Mouse (Mus musculus) c-Kit-positive CD71-positive TER-119-negative erythroid progenitor cells, embryonic 14.5 days (primary cell): ENCODE data around the gene Vmn1r155.
"Not testable (repeated sequence)": the region's sequence is repeated elsewhere in the genome, so short reads cannot be mapped to it uniquely, and the experiment has no call there.

ENCODE experiments used
- DNase-seq: peaks from one replicate; pipeline ENCODE4 v3.0.0-alpha.2; 2013; ENCODE audit warnings: low read depth

The Vmn1r155 gene

DNA sequence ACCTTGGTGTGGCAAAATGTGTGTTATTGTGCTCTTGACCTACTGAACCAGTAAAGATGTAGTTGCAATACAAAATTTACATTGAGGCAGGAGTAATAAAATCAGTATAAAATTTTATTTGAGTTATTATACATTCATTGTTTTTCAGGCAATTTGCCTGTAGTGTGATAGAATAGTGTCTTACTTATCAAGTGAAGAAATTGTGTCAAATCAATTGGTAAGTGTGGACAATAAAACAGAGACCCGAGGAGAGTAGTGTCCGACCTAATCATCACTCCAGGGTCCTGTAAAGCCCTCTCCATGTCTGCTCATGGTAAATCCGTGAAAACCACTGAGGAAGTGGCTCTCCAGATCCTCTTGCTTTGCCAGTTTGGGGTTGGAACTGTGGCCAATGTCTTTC, at the start of gene Vmn1r155:
TSS of gene Vmn1r155 (plus strand) at position 301 of the 400 bp plus-strand sequence.
- DNase-seq = not testable (repeated sequence)

DNA sequence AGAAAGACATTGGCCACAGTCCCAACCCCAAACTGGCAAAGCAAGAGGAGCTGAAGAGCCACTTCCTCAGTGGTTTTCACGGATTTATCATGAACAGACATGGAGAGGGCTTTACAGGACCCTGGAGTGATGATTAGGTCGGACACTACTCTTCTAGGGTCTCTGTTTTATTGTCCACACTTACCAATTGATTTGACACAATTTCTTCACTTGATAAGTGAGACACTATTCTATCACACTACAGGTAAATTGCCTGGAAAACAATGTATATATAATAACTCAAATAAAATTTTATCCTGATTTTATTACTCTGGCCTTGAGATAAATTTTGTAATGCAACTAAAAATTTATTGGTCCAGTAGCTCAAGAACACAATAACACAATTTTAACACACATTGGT, 34.4 kb downstream of the Vmn1r155 start, which contains the start of gene Gm8693:
TSS of gene Gm8693 (minus strand) at position 101 of the 400 bp plus-strand sequence.
- not testable (repeated sequence) for DNase-seq
